Mouse (Mus musculus) thymus, postnatal 25 days (tissue): Measurements from ENCODE around the gene Scn2b.

Experiments
- DNase-seq: peaks from one replicate; pipeline ENCODE4 v3.0.0; 2022

The Scn2b gene

GRCm38 (mm10) chr9:45179282-45179681, 61.7 kb downstream of the Scn2b start:
- DNase-seq: no peak
